Mouse (Mus musculus) T-helper 2 cell (primary cell): Measurements from ENCODE around the gene Olfr122.

Experiments used
- in situ Hi-C: fragments of 300-600 bp; cut with MboI, MseI; formaldehyde crosslinking; loops from one replicate; pipeline ENCODE4 v1.15.1; 2025; ENCODE audit warnings: high pct_unique_total_duplicates

Olfr122 gene

GRCm38 (mm10) chr17:37768307-37768706 lies at the start of gene Olfr122:
TSS of gene Olfr122 (plus strand) at chr17:37768607.
- in situ Hi-C loops = no loop called here

- in situ Hi-C loops = no loop called here
Measured at GRCm38 (mm10) chr17:37721508-37721907, 46.9 kb upstream of the Olfr122 start, which contains the start of gene Olfr120. TSS of gene Olfr120 (plus strand) at chr17:37721808.

GRCm38 (mm10) chr17:37738070-37738469 lies 30.3 kb upstream of the Olfr122 start:
- in situ Hi-C loops = no loop called here

- in situ Hi-C loops = no loop called here
Measured at GRCm38 (mm10) chr17:37793229-37793628, 24.8 kb downstream of the Olfr122 start, which contains the start of gene Olfr123. TSS of gene Olfr123 (plus strand) at chr17:37793529.

- in situ Hi-C loops = no loop called here
Measured at GRCm38 (mm10) chr17:37799588-37799987, 31.2 kb downstream of the Olfr122 start, which contains the start of gene Olfr124. TSS of gene Olfr124 (plus strand) at chr17:37799888.
